Mouse (Mus musculus) embryonic facial prominence, embryonic 11.5 days (tissue): ENCODE results near the gene Olfr1277. TPM values are rescaled to one million over a fixed set of nuclear protein-coding genes. Genes with fewer than 3 reads are reported as not detected.

ENCODE experiments used
- ATAC-seq: fragments of 200-750 bp; cut with Nextera tagmentation; replicated peaks from 2 replicates; pipeline ENCODE4 v1.8.0; 2017; ENCODE audit warnings: low read depth; ENCODE audit not compliant: insufficient number of reproducible peaks, low FRiP score, low TSS enrichment
- DNase-seq: peaks from one replicate; pipeline ENCODE4 v3.0.0-alpha.2; 2015; ENCODE audit warnings: low spot score
- H3K27ac ChIP-seq: fragments of 300-500 bp; sonication (generic); replicated peaks from 2 replicates; pipeline ENCODE4 v1.5.1; 2014; ENCODE audit warnings: mild to moderate bottlenecking, low read depth, low read length, control low read depth
- H3K27me3 ChIP-seq: fragments of 300-500 bp; sonication (generic); 2 replicates; pipeline ENCODE4 v1.6.1; 2014; ENCODE audit warnings: mild to moderate bottlenecking, low read length, moderate library complexity, mixed read lengths; ENCODE audit not compliant: control insufficient read depth, insufficient read depth
- H3K36me3 ChIP-seq: fragments of 300-500 bp; sonication (generic); replicated peaks from 2 replicates; pipeline ENCODE4 v1.6.1; 2014; ENCODE audit warnings: low read depth, mild to moderate bottlenecking, low read length, moderate library complexity, mixed read lengths; ENCODE audit not compliant: control insufficient read depth, insufficient read depth
- H3K4me1 ChIP-seq: fragments of 300-500 bp; sonication (generic); 2 replicates; pipeline ENCODE4 v1.6.1; 2014; ENCODE audit warnings: low read length, mixed read lengths; ENCODE audit not compliant: control insufficient read depth, insufficient read depth
- H3K4me2 ChIP-seq: fragments of 300-500 bp; sonication (generic); 2 replicates; pipeline ENCODE4 v1.6.1; 2014; ENCODE audit warnings: low read depth, mild to moderate bottlenecking, control low read depth, low read length, moderate library complexity
- H3K4me3 ChIP-seq: fragments of 300-500 bp; sonication (generic); 2 replicates; pipeline ENCODE4 v1.5.1; 2014; ENCODE audit warnings: low read depth, low read length, control low read depth
- H3K9ac ChIP-seq: fragments of 300-500 bp; sonication (generic); replicated peaks from 2 replicates; pipeline ENCODE4 v1.6.1; 2014; ENCODE audit warnings: mild to moderate bottlenecking, control low read depth, low read length
- H3K9me3 ChIP-seq: fragments of 300-500 bp; sonication (generic); replicated peaks from 2 replicates; pipeline ENCODE4 v1.6.1; 2016; ENCODE audit warnings: mild to moderate bottlenecking, low read length, inconsistent platforms, mixed read lengths; ENCODE audit not compliant: control insufficient read depth
- WGBS: fragments of 180-500 bp; shearing (Covaris S2); extraction: QIAGEN DNeasy Blood & Tissue Kit; methylation state at CpG from one replicate; pipeline ENCODE4 v1.1.7; 2014; 5-methylcytosine and 5-hydroxymethylcytosine counted together
- polyA plus RNA-seq: library from polyadenylated mRNA; unstranded; fragments of >200 nt; fragmentation: Nextera tagmentation; extraction: Ambion mirVana; gene quantifications from 2 replicates; pipeline ENCODE4 v1.2.1, GENCODE M21; 2014

The Olfr1277 gene
- polyA plus RNA-seq = not detected in 2 replicates

GRCm38 (mm10) chr2:111274006-111274405, at the start of gene Olfr1277:
Gene Olfr1277, minus strand, starts transcription at chr2:111274106.
- 83% methylated on average over 2 of the region's 2 CpGs for WGBS
- no peak within 1 kb of the TSS for H3K4me2 ChIP-seq
- no peak within 1 kb of the TSS for H3K4me3 ChIP-seq
- no peaks in the 10 kb centered on the region for H3K4me1 ChIP-seq
- no peak within 1 kb of the TSS for H3K9ac ChIP-seq
- H3K27ac ChIP-seq = no peak within 1 kb of the TSS
- no peak for ATAC-seq
- H3K9me3 ChIP-seq = no peaks in the 10 kb centered on the region
- no peaks in the 10 kb centered on the region for H3K36me3 ChIP-seq
- no peak for DNase-seq
- no peaks in the 10 kb centered on the region for H3K27me3 ChIP-seq

DNA sequence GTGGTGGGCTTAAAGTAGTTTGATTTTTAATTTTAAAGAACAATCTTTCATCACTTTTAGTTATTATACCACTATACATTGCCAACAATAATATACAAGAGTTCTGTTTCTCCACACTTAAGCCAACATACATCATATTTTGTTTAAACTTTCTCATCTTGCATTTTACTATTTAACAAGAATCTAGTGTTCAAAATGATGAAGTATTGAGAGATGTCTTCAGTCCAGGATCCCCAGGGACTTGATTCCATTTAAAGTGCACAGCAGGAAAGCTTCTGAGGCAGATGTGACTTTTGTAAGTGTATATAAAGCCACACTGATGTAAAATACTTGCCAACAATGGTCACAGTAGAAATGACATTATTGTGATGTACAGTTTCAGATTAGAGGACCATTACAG, 39.8 kb upstream of the Olfr1277 start, which contains the start of gene Olfr1280:
TSS of gene Olfr1280 (plus strand) at position 301 of the 400 bp plus-strand sequence.
- no peak within 1 kb of the TSS for H3K4me2 ChIP-seq
- no peak within 1 kb of the TSS for H3K9ac ChIP-seq
- no peak for ATAC-seq
- H3K4me3 ChIP-seq = no peak within 1 kb of the TSS
- no peaks in the 10 kb centered on the region for H3K27me3 ChIP-seq
- no peaks in the 10 kb centered on the region for H3K9me3 ChIP-seq
- no peaks in the 10 kb centered on the region for H3K36me3 ChIP-seq
- DNase-seq = no peak
- H3K27ac ChIP-seq = no peak within 1 kb of the TSS
- no peaks in the 10 kb centered on the region for H3K4me1 ChIP-seq

GRCm38 (mm10) chr2:111300374-111300773, 26.5 kb upstream of the Olfr1277 start, which contains the start of gene Olfr1279:
Gene Olfr1279, plus strand, starts transcription at chr2:111300635.
- no peaks in the 10 kb centered on the region for H3K27me3 ChIP-seq
- no peak for ATAC-seq
- no peaks in the 10 kb centered on the region for H3K4me1 ChIP-seq
- no peaks in the 10 kb centered on the region for H3K9me3 ChIP-seq
- no peak within 1 kb of the TSS for H3K4me2 ChIP-seq
- DNase-seq = no peak
- no peak within 1 kb of the TSS for H3K27ac ChIP-seq
- no peaks in the 10 kb centered on the region for H3K36me3 ChIP-seq
- no peak within 1 kb of the TSS for H3K4me3 ChIP-seq
- no peak within 1 kb of the TSS for H3K9ac ChIP-seq

DNA sequence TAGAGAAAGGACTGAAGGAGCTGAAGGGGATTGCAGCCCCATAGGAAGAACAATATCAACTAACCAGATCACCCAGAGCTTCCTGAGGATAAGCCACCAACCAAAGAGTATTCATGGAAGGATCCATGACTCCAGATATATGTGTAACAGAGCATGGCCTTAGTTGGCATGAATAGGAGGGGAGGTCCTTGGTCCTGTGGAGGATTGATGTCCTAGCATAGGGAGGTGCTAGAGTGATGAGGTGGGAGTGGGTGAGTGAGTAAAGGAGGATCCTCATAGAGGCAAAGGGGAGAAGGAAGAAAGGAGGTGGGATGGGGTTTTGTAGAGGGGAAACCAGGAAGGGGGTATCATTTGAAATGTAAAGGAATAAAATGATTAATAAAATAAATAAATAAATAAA, 24.6 kb upstream of the Olfr1277 start:
- Histone ChIP-seq H3K4me3 (no peak overlapping the region), H3K4me2 (no peak overlapping the region)
- ATAC-seq = no peak

DNA sequence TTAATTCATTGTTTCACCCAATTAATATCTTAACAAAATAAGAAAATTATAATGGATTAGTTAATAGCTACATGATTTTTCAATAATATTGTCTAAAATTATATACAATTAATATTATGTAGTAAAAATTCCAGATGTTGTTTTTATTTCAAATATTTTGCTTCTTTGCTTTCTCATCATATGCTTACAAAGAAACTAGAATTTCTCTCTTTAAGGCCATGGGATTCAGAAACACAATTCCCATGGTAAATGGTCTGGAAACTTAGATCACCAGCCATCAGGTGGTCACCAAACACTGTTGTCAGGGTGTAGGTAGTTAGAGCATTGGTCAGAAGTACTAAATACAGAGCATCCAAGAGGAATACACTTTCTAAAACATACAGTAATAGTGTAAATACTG, 15.9 kb upstream of the Olfr1277 start, which contains the start of gene Olfr1278:
TSS of gene Olfr1278 (plus strand) at position 301 of the 400 bp plus-strand sequence.
- DNase-seq (no peak), ATAC-seq (no peak)
- no peak within 1 kb of the TSS for H3K4me2 ChIP-seq
- no peak within 1 kb of the TSS for H3K27ac ChIP-seq
- H3K9ac ChIP-seq = no peak within 1 kb of the TSS
- H3K27me3 ChIP-seq = no peaks in the 10 kb centered on the region
- no peaks in the 10 kb centered on the region for H3K4me1 ChIP-seq
- H3K4me3 ChIP-seq = no peak within 1 kb of the TSS
- no peaks in the 10 kb centered on the region for H3K9me3 ChIP-seq
- H3K36me3 ChIP-seq = no peaks in the 10 kb centered on the region

More for the DNA sequence above, 24.6 kb upstream of the Olfr1277 start:
- Histone ChIP-seq H3K9ac (no peak overlapping the region), H3K27ac (no peak overlapping the region), H3K36me3 (no peaks in the 10 kb centered on the region), H3K4me1 (no peaks in the 10 kb centered on the region), H3K27me3 (no peaks in the 10 kb centered on the region), H3K9me3 (no peaks in the 10 kb centered on the region)
- DNase-seq = no peak

- no peaks in the 10 kb centered on the region for H3K9me3 ChIP-seq
- no peaks in the 10 kb centered on the region for H3K4me1 ChIP-seq
- H3K27ac ChIP-seq = no peak within 1 kb of the TSS
- H3K4me2 ChIP-seq = no peak within 1 kb of the TSS
- no peak for ATAC-seq
- no peaks in the 10 kb centered on the region for H3K27me3 ChIP-seq
- no peak within 1 kb of the TSS for H3K4me3 ChIP-seq
- no peaks in the 10 kb centered on the region for H3K36me3 ChIP-seq
- DNase-seq = no peak
- no peak within 1 kb of the TSS for H3K9ac ChIP-seq
Measured at GRCm38 (mm10) chr2:111254216-111254615, 19.7 kb downstream of the Olfr1277 start, which contains the start of gene Olfr1276. Gene Olfr1276, plus strand, starts transcription at chr2:111254516.

- Histone ChIP-seq H3K27me3 (no peaks in the 10 kb centered on the region), H3K4me2 (no peak within 1 kb of the TSS), H3K4me1 (no peaks in the 10 kb centered on the region), H3K36me3 (no peaks in the 10 kb centered on the region), H3K9me3 (no peaks in the 10 kb centered on the region), H3K9ac (no peak within 1 kb of the TSS), H3K27ac (no peak within 1 kb of the TSS), H3K4me3 (no peak within 1 kb of the TSS)
- no peak for ATAC-seq
- no peak for DNase-seq
- WGBS = 81% methylated on average over 1 of the region's 1 CpGs
Measured at GRCm38 (mm10) chr2:111235186-111235585, 38.7 kb downstream of the Olfr1277 start, which contains the start of gene Olfr1275. Gene Olfr1275, minus strand, starts transcription at chr2:111235286.

DNA sequence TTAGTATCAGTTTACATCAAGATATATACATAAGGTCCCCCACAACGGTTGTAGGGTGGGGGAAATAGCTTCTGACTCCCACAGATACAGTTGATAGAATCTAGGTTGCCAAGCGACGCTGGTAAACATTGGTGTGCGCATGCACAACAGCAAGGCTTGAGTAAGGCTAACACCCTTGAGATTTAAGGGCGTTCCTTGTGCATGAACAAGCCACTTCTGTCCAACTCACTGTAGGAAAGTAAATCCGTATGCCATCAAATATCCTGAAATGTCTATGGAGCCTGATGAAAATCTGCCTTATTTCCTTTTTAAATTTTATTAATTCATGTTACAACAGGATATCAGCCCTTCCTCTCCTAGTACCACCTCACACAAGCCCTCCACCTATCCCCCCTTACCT, 44.4 kb downstream of the Olfr1277 start, which contains the start of gene 4930430A15Rik:
TSS of gene 4930430A15Rik (minus strand) at position 101 of the 400 bp plus-strand sequence.
- Histone ChIP-seq H3K27ac (no peak within 1 kb of the TSS), H3K27me3 (no peaks in the 10 kb centered on the region), H3K4me1 (no peaks in the 10 kb centered on the region), H3K36me3 (no peaks in the 10 kb centered on the region), H3K4me3 (no peak within 1 kb of the TSS), H3K9me3 (no peaks in the 10 kb centered on the region), H3K9ac (no peak within 1 kb of the TSS), H3K4me2 (no peak within 1 kb of the TSS)
- WGBS = 84% methylated on average over 6 of the region's 6 CpGs
- no peak for DNase-seq
- no peak for ATAC-seq
